Mouse (Mus musculus) retina, adult 2 months (tissue): Measurements from ENCODE around the gene Cldn15.

Source experiments
- DNase-seq: peaks from one replicate; pipeline ENCODE4 v3.0.0-alpha.2; 2012; ENCODE audit warnings: low read depth, low spot score

Cldn15 gene

GRCm38 (mm10) chr5:136982338-136982930 lies 16.0 kb downstream of the Cldn15 start:
- DNase-seq: peak; percentile 37

- DNase-seq: no peak
Observed at GRCm38 (mm10) chr5:136984828-136985227, 18.4 kb downstream of the Cldn15 start.

DNA sequence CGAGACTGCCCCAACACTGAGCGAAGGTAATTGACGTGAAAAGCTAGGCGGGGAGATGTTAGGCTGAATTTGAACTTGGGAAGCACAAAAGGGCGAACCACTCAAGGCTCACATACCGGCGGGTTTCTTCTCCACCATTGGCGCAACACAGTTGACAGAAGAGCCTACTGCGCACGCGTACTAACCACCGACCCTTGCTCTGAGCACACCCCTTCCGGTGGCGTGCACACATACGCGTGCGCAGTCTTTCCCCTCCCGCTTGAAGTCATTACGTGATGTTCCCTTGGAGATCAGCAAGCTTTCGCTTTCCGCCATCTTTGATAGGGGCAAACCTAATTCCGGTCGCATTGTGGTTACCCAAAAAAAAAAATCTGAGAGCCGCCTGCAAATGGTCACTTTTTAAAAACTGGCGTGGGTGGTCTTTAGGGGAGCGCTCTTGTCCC lies 20.3 kb downstream of the Cldn15 start, which contains the start of gene Plod3:
Gene Plod3, plus strand, starts transcription at position 325 of the 443 bp plus-strand sequence.
- DNase-seq: peak; percentile 99

DNA sequence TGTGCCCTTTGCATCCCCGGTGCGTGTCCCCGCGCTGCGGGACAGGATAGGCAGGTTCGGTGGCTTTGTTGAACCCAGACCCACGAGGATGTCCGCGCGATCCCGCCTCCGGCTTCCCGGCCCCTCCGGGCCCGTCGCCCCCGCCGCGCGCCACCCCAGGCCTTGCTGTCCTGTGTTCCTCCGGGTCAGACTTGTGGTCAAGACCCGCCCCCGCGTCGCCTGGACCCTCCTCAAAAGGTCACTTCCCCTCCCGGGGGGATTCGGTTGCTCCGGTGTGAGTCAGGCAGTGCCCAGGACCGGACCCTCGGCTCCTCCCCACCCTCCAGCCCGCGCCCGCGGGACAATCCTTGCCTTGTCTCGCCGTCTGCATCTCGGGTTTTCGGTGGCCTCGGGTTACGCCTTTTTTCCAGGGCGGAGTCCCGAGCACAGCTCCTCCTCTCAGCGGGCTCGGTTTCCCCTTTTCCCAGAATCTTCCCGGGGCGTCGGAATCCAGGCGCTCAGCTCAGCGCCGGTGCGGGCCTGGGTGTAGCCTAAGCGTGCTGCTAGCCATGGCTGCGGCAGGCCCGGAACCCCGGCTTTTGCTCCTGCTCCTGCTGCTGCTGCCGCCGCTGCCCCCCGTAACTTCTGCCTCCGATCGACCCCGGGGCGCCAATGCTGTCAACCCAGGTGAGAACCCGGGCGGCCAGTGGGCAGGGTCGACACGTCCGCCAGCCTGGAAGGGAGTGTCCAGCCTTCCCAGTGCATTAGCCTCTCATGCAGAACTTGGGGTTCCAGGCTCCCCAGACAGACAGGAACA lies 20.9 kb downstream of the Cldn15 start:
- no peak for DNase-seq

DNA sequence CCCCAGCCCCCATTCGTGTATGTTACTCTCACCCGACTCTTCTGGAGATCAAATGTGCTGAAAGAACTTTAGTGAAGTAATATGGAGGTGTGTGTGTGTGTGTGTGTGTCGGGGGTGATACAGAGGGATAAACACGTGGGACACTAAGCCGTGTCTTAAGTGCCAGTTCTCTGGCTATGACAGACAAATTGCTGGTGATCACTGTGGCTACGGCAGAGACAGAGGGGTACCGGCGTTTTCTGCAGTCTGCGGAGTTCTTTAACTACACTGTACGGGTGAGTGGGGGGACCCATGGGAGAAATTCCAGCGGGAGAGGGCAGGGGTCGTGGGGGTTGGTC lies 21.5 kb downstream of the Cldn15 start, which contains the start of gene Znhit1:
Gene Znhit1, minus strand, starts transcription at position 88 of the 338 bp plus-strand sequence.
- no peak for DNase-seq

DNA sequence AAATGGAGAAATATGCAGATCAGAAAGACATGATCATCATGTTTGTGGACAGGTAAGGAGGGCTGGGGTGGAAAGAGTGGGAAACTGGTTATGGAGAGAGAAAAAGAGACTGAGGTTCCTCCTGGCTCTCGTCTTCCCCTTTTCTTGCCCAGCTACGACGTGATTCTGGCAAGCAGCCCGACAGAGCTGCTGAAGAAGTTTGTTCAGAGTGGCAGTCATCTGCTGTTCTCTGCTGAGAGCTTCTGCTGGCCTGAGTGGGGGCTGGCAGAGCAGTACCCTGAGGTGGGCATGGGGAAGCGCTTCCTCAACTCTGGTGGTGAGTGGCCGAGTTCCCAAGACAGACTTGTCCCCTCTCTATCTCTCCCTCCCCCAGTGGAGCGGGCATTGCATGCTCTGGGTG lies 22.0 kb downstream of the Cldn15 start:
- DNase-seq: no peak

DNA sequence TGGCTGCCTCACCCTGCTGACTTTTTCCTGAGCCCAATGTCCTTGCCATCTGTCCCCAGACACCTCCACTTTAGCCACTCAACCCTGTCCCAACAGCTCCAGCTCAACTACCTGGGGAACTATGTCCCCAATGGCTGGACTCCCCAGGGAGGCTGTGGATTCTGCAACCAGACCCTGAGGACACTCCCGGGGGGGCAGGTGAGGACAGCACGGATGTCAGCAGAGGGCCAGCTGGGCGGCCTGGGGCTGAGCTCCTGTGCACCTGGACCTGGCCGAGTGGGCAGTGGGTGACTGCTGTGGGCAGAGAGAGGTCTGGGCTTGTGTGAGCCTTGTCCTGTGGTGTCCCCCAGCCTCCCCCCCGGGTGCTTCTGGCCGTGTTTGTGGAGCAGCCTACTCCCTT lies 23.4 kb downstream of the Cldn15 start:
- no peak for DNase-seq

DNA sequence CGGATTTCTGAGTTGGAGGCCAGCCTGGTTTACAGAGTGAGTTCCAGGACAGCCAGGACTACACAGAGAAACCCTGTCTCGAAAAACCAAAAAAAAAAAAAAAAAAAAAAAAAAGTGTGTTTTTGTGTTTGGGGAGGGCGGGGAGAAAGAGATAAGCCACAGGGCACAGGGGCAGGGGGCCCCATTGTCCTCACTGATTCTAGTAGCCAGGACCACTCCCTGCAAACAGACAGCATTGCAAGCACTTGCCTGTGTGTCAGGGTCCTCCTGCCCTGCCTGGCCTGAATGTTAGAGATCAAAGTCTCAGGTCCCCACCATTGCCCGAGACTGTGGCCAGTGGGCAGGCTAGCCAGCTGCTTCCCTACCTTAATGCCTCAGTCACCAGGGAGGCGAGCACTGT lies 33.0 kb downstream of the Cldn15 start:
- no peak for DNase-seq

DNA sequence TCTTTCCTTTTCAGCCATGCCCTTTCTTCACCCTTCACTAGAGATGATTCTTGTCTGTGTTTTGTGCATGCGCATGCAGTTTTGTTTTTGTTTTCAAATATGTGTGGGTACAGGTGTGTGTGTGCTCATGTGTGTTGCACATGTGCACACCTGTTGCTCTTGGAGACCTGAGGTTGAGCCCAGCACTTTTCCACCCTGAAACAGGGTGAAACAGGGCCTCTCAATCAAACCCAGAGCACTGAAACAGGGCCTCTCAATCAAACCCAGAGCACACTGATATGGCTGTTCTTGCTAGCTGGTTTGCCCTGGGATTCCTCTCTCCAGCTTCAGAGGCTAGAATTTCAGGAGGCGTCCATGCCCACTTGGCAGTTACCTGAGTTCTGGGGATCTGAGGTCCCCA lies 34.2 kb downstream of the Cldn15 start:
- DNase-seq: no peak

- no peak for DNase-seq
Observed at GRCm38 (mm10) chr5:137007276-137007675, 40.9 kb downstream of the Cldn15 start.

DNA sequence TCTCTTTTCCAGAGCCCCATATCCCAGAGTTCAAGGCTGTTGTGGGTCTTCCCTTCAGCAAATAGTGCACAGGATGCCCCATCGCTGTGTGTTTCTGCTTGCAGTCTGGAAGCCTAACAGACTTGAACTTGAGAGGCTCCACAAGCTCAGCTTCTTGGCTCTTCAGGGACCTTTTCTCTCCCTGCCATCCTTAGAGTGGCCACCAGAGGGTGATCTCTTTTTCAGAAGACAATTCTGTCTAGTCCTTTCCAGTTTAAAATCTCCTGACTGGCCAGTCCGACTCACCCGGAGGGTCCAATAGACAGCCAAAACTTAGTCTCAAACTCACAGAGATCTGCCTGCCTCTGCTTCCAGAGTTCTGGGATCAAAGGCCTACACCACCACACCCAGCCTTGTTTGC lies 43.6 kb downstream of the Cldn15 start:
- DNase-seq: no peak

DNA sequence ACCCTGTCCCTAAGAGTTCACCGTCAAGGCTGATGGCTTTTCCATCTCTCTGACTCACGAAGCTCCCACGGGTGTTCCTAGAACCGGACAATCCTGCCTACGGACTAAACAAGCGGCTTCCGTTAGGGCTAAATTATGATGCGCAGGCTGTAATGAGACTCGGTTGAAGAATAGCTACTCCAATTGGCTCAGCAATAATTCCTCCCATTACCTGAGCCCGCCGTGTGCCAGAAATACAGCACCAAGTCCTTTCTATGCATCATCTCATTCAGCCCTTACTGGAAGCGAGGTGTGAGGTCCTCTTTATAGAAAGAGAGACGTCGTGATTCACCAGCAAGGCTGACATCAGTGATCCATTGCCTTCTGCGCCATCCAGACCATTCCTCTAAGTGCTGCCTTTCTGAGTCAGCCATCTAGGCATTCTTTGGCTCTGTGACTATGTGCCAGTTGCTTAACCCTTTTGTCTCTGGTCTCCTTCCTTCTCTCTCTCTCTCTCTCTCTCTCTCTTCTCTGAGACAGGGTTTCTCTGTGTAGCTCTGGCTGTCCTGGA lies 46.1 kb downstream of the Cldn15 start:
- no peak for DNase-seq

DNA sequence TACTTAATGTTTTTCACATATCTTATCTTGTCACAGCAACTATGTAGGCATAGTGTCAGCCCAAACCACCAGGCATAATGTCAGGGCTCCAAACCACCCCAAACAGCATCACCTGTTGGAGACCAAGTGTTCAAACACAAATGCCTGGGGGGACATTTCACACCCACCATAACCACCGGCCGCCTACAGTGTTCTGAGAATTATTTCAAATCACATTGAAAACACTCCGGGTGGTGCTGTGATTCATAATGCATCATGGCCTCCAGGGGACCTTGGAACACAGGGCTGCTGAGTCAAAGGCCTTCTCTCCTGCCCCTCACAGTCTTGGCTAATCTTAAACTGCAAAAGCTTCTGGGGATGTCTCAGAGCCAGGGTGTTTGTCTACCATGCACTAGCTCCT lies 49.5 kb downstream of the Cldn15 start:
- DNase-seq: no peak

GRCm38 (mm10) chr5:137024318-137024717 lies 57.9 kb downstream of the Cldn15 start:
- no peak for DNase-seq

DNA sequence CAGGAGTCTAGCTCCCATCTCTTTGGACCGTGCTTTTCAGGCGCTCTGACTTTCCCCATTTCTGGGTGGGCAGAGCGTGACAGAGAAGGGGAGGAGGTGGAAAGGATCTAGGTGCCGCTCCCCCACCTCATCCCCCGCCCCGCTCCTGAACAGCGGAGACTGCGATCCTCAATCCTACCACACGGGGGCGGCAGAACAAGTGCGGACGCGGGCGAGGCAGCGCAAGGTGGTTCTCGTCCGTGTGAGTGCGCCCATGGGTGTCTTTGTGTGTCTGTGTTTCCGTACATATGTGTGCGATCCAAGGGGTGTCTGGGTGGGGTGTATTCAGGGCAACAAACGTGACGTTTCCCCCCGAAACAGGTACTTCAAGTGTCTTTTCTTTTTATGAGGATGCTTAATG lies 58.7 kb downstream of the Cldn15 start:
- peak; percentile 47 for DNase-seq
